Mouse (Mus musculus): ENCODE results near the gene Dmbx1. TPM values are rescaled to one million over a fixed set of nuclear protein-coding genes. Genes with fewer than 3 reads are reported as not detected.

Dmbx1 gene
- 8.3 and 8.6 TPM in 2 replicates for polyA plus RNA-seq (2015; fragmentation: Nextera tagmentation; extraction: Ambion mirVana)

DNA sequence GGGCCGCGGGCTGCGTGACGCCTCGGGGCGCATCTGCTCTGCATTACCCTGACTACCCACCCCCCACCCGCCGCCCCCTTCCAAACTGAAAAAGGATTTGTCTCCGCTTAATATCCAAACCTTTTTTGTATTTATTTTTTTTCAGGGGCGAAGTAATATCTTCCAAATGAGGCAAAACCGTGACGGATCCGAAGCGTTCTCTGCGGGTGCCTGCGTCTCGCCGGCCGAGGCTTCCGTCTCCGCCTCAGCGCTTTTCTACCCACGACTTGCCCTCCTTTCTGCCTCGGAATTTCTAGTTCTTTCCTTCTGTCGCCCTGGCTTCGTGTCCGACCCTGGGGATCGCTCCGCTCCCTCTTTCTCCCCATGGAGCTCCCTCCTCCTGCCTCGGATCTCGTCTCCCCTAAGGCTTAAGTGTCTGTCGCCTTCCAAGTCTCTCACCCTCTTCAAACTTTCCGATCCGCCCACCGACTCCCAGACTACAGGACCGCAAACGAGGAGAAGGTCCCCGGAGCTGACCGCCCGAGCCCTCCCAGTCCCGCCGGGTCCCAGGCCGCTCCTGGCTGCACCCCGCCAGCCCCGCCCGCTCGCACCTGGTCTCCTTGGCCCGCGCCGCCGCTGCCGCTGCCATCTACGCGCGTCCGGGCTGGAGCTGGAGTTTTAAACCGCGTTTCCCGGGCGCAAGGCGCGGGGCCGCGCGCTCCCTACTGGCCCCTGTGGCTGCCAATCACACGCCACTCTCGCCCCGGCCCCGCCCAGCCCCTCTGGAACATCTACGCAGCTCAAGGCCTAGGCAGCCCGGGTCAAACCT, at the start of gene Dmbx1:
TSS of gene Dmbx1 (minus strand) at position 632 of the 808 bp plus-strand sequence.
- Histone ChIP-seq H3K36me3 (no peaks in the 10 kb centered on the region), H3K9ac (no peak within 1 kb of the TSS), H3K4me2 (peak within 1 kb of the TSS; percentile 46), H3K27me3 (peaks cover 81% of the 10 kb centered on the region), H3K4me1 (replicated peaks) (peaks cover 39% of the 10 kb centered on the region), H3K27ac (replicated peaks) (no peak within 1 kb of the TSS), H3K9me3 (no peaks in the 10 kb centered on the region), H3K4me3 (peak within 1 kb of the TSS; percentile 28)
- under 1% methylated on average over 71 of the region's 71 CpGs for WGBS
- no peak for ATAC-seq (ENCODE audit: low FRiP score, low read depth)

DNA sequence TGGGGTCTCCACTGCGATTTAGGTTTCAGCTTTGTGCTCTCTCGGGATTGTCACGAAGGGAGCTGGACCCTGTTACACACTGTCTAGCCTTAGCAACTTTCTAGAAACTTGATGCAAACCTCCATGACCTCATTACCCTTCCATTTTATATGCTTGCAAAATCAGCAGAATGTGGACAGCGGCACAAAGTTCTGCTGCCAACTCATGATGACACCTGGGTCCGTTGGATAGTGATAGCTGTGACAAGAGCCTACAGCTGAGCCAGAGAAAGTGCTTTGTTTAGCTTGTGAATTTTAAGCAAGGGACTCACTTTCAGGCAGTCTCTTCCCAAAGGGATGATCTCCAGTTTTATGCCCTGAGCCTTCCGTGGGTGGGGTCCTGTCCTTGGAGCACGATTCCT, 49.7 kb upstream of the Dmbx1 start:
- Histone ChIP-seq H3K27ac (replicated peaks) (no peak overlapping the region), H3K9ac (no peak overlapping the region), H3K4me3 (no peak overlapping the region), H3K27me3 (peaks cover 10% of the 10 kb centered on the region; the same call in 1 of the 2 replicates), H3K9me3 (no peaks in the 10 kb centered on the region), H3K36me3 (no peaks in the 10 kb centered on the region), H3K4me1 (replicated peaks) (no peaks in the 10 kb centered on the region), H3K4me2 (no peak overlapping the region)
- ATAC-seq (ENCODE audit: low FRiP score, low read depth) = no peak
- WGBS = 85% methylated on average over 7 of the region's 7 CpGs

DNA sequence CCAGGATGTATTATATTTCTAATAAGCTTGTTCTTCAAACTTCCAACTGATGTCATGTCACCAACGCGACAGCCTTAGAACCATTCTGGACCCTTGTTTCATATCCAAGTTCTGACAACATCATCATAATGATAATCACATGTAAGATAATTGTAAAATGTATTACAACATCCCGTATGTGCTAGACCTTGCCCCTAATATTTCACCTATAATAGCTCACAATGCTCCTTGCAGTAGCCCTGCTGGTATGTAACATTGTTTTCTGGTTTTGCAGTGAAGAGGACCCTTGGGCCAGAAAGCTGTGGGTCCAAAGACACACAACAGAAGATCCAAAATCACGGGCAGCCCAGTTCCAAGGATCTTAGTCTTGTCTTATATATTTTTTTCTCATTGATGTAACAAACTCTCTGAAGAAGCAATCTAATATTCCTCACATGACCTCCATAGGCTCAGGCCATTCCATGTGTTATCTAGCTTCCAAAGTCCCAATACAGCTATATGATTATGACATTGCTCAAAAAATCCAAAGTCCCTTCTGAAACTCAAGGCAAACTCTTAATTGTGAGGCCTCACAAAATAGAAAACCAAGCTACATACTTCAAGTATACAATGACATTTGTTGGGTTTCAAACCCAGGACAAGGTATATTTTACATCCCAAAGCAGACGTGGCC, 48.3 kb upstream of the Dmbx1 start:
- H3K27ac ChIP-seq (replicated peaks) = no peak overlapping the region
- 80% methylated on average over 5 of the region's 5 CpGs for WGBS
- no peak overlapping the region for H3K4me2 ChIP-seq
- no peaks in the 10 kb centered on the region for H3K9me3 ChIP-seq
- H3K4me3 ChIP-seq = no peak overlapping the region
- H3K9ac ChIP-seq = no peak overlapping the region
- no peak for ATAC-seq (ENCODE audit: low FRiP score, low read depth)
- peaks cover 20% of the 10 kb centered on the region; the same call in 1 of the 2 replicates for H3K27me3 ChIP-seq
- no peaks in the 10 kb centered on the region for H3K36me3 ChIP-seq
- H3K4me1 ChIP-seq (replicated peaks) = peaks cover 3% of the 10 kb centered on the region; the same call in 1 of the 2 replicates

DNA sequence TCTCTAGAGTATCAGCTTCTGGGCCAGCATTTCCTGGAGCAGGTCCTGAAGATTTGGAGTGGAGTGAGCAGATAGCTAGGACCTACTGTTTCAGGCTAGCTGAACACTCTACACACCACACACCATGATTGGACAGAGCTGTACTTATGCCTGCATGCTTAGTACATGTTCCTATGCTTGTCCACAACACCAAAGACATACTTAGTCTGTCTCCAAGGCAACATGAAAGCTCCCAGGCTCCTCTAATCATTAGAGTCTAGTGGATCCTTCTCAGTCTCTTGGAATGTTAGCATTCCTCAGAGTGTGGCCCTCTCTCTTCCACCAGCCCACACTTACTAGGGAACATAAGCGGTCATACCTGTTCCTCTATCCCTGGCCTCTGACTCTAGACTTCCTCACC, 47.7 kb upstream of the Dmbx1 start:
- Histone ChIP-seq H3K27ac (replicated peaks) (no peak overlapping the region), H3K36me3 (no peaks in the 10 kb centered on the region), H3K4me1 (replicated peaks) (peaks cover 3% of the 10 kb centered on the region; the same call in 1 of the 2 replicates), H3K9me3 (no peaks in the 10 kb centered on the region), H3K27me3 (peaks cover 20% of the 10 kb centered on the region; the same call in 1 of the 2 replicates), H3K4me2 (no peak overlapping the region), H3K4me3 (no peak overlapping the region), H3K9ac (no peak overlapping the region)
- WGBS = 89% methylated on average over 1 of the region's 1 CpGs
- ATAC-seq (ENCODE audit: low FRiP score, low read depth) = no peak

DNA sequence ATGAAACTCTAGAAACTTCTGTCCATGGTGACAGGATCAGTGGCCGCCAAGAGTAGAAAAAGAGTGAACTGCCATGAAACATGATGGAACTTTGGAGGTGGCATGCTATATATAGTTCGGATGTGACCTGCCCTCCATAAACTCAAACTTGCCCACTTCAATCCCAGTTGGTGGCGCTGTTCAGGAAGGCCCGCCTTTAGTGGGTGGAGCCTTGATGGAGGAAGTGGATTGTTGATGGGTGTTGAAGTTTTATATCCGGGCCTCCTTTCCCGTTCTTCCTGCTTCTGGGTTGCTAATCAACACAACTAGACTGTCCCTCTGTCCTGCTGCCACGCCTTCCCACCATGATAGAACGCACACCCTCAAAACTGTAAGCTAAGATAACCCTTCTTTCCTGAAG, 45.2 kb upstream of the Dmbx1 start:
- Histone ChIP-seq H3K36me3 (no peaks in the 10 kb centered on the region), H3K4me1 (replicated peaks) (peaks cover 4% of the 10 kb centered on the region), H3K4me2 (no peak overlapping the region), H3K4me3 (no peak overlapping the region), H3K9ac (no peak overlapping the region), H3K27ac (replicated peaks) (no peak overlapping the region), H3K9me3 (no peaks in the 10 kb centered on the region), H3K27me3 (peaks cover 39% of the 10 kb centered on the region)
- ATAC-seq (ENCODE audit: low FRiP score, low read depth) = no peak
- WGBS = 40% methylated on average over 8 of the region's 8 CpGs

DNA sequence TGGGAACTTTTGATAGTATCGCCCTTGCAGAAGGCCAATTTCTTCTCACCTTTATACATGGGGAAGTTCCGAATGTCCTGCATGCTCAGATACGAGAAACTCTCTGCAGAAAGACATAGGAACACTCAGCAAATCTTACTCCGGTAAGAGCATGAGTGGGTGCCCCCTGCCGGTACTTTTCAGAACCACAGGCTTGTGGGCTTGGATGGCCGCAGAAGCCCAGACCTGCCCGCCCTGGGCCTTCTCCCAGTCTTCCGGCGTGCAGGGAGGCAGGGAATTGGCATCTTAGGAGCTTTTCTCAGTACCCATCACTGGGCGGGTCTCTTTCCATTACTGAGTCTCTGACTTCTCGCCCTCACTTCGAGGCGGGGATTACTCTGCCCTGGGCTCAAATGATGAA, 44.4 kb upstream of the Dmbx1 start:
- 3% methylated on average over 13 of the region's 13 CpGs for WGBS
- H3K4me1 ChIP-seq (replicated peaks) = peaks cover 12% of the 10 kb centered on the region
- H3K9me3 ChIP-seq = no peaks in the 10 kb centered on the region
- peak overlapping the region; percentile 16; the same call in 1 of the 2 replicates for H3K4me2 ChIP-seq
- H3K36me3 ChIP-seq = no peaks in the 10 kb centered on the region
- no peak overlapping the region for H3K4me3 ChIP-seq
- peaks cover 47% of the 10 kb centered on the region for H3K27me3 ChIP-seq
- ATAC-seq (ENCODE audit: low FRiP score, low read depth) = peak; percentile 52
- H3K27ac ChIP-seq (replicated peaks) = no peak overlapping the region
- H3K9ac ChIP-seq = no peak overlapping the region

DNA sequence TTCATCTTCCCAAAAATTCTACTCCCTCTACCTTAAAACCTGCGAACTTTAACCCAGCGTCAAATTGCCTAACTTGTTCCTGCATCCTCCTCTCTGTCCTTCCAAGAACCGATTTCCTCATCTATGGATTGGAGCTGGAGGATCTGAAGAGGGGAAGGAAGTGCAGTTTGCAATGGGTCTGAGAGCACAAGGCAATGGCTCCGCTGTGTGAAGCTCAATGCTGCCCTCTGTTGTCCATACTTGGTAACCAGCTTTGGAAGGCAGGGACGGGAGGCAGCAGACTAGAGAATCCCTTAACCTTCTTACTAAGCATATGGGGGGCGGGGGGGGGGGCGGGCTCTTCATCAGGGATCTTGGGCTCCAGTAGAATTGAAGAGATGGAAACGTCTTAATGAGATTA, 41.0 kb upstream of the Dmbx1 start:
- Histone ChIP-seq H3K27ac (replicated peaks) (no peak overlapping the region), H3K36me3 (no peaks in the 10 kb centered on the region), H3K4me3 (no peak overlapping the region), H3K4me2 (no peak overlapping the region), H3K27me3 (peaks cover 80% of the 10 kb centered on the region), H3K4me1 (replicated peaks) (peaks cover 16% of the 10 kb centered on the region), H3K9me3 (no peaks in the 10 kb centered on the region), H3K9ac (no peak overlapping the region)
- peak; percentile 70; the same call in 1 of the 2 replicates for ATAC-seq (ENCODE audit: low FRiP score, low read depth)
- WGBS = 3% methylated on average over 8 of the region's 8 CpGs

DNA sequence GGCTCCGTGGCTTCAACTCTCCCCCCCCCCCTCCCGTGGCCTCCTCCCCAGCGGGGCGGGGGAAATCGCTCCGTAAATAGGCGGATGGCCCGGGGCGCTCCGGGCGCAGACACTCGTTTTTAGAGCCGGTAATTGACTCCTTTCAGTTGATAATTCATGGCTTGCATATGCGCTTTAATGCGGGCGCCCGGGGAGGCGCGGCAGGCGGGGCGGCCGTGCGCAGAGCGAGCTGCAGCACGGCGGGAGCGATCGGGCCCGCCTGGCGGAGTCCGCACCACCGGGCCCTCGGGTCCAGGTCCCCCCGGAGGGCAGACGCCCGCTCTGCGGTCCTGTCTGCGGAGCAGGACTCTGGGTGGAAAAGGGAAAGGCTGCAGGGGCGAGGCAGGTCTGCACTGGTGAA, 39.7 kb upstream of the Dmbx1 start:
- Histone ChIP-seq H3K27ac (replicated peaks) (no peak overlapping the region), H3K4me3 (peak overlapping the region; percentile 35), H3K9me3 (no peaks in the 10 kb centered on the region), H3K36me3 (no peaks in the 10 kb centered on the region), H3K4me1 (replicated peaks) (peaks cover 19% of the 10 kb centered on the region), H3K27me3 (peaks cover 81% of the 10 kb centered on the region), H3K4me2 (peak overlapping the region; percentile 71), H3K9ac (peak overlapping the region; percentile 42)
- WGBS = under 1% methylated on average over 38 of the region's 39 CpGs
- ATAC-seq (ENCODE audit: low FRiP score, low read depth) = no peak

DNA sequence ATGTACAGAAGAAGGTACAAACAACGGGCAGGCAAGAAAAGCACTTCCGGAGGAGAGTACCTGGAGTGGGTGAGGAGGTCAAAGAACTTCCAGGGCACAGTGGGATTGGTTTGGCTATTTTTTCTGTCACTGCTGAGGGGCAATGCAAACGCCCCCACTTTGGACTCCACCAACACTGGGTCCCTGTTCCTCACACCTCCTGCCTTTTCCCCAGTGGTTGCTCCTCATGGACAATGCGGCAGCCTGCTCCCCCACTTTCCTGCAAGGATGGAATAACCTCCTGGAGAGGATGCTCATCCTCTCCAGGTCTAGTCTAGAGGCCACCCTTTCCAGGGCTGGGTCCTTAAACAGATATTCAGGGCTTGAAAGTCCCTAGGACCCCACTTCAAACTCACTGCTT, 39.2 kb upstream of the Dmbx1 start:
- ATAC-seq (ENCODE audit: low FRiP score, low read depth) = no peak
- H3K4me3 ChIP-seq = peak overlapping the region; percentile 35; the same call in 1 of the 2 replicates
- no peaks in the 10 kb centered on the region for H3K9me3 ChIP-seq
- H3K27me3 ChIP-seq = peaks cover 81% of the 10 kb centered on the region
- peaks cover 16% of the 10 kb centered on the region for H3K4me1 ChIP-seq (replicated peaks)
- WGBS = 15% methylated on average over 4 of the region's 4 CpGs
- no peaks in the 10 kb centered on the region for H3K36me3 ChIP-seq
- no peak overlapping the region for H3K9ac ChIP-seq
- no peak overlapping the region for H3K27ac ChIP-seq (replicated peaks)
- peak overlapping the region; percentile 71 for H3K4me2 ChIP-seq

DNA sequence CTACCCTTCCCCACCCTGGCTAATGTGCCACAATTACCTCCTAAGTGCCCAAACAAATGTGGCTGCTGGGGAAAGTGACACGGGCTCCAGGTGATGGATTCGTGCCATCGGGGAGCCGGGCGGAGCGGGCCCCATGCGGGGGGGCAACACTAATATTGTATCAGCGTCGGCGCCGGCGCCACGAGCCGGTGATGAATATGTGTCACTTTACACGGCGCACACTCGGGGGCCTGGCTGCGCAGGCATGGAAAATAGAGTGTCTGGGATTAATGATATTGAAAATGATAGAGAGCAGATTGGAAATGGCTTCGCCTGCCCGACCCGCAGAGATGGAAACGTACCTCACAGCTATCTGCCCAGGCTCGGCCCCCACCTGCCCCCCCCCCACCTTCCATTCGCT, 32.8 kb upstream of the Dmbx1 start:
- no peaks in the 10 kb centered on the region for H3K36me3 ChIP-seq
- peak; percentile 52; the same call in 1 of the 2 replicates for ATAC-seq (ENCODE audit: low FRiP score, low read depth)
- H3K27me3 ChIP-seq = peaks cover 72% of the 10 kb centered on the region
- H3K4me3 ChIP-seq = no peak overlapping the region
- no peak overlapping the region for H3K27ac ChIP-seq (replicated peaks)
- H3K9ac ChIP-seq = no peak overlapping the region
- peak overlapping the region; percentile 7; the same call in 1 of the 2 replicates for H3K4me2 ChIP-seq
- H3K4me1 ChIP-seq (replicated peaks) = peaks cover 8% of the 10 kb centered on the region; the same call in 1 of the 2 replicates
- no peaks in the 10 kb centered on the region for H3K9me3 ChIP-seq
- 36% methylated on average over 24 of the region's 24 CpGs for WGBS

DNA sequence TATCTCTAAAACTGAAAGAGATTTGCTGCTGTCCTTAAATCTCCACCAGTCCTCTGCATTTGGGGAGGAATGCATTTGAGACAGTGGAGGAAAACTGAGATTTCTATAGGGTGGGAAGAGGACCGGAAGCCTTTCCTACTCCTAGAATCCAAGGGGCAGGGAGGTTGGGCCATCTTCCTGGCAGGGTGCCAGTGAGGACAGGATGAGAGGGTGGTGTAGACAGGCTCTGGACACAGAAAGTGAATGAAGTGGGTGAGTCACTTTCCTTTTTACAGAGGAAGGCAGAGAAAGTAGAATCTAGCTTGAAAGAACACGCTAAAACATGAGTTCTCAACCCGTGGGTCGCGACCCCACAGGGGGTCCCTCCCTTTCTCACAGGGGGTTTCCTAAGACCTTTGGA, 24.7 kb upstream of the Dmbx1 start:
- no peaks in the 10 kb centered on the region for H3K36me3 ChIP-seq
- no peaks in the 10 kb centered on the region for H3K9me3 ChIP-seq
- WGBS = 18% methylated on average over 5 of the region's 5 CpGs
- ATAC-seq (ENCODE audit: low FRiP score, low read depth) = no peak
- no peak overlapping the region for H3K27ac ChIP-seq (replicated peaks)
- no peak overlapping the region for H3K4me2 ChIP-seq
- no peak overlapping the region for H3K4me3 ChIP-seq
- peaks cover 18% of the 10 kb centered on the region for H3K4me1 ChIP-seq (replicated peaks)
- no peak overlapping the region for H3K9ac ChIP-seq
- H3K27me3 ChIP-seq = peaks cover 78% of the 10 kb centered on the region

DNA sequence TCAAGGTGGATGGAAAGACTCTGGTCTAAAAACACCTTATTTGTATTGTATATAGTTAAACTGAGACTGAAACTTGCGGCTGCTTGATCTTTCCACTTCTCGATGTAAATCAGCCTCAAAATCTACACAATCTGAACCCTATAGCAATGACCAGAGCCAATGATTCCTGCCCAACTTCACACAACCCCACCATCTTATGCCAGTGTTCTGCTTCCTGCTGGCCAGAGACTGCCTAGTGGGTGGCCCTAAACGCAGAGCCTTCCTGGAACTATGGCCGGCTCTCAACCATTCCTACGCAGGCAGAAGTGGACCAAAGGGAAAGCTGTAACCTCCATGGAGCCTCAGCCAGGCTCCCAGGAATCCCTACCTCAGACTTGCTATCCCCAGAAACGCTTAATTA, 24.0 kb upstream of the Dmbx1 start:
- ATAC-seq (ENCODE audit: low FRiP score, low read depth) = no peak
- H3K4me2 ChIP-seq = peak overlapping the region; percentile 96; the same call in 1 of the 2 replicates
- peak overlapping the region; percentile 58; the same call in 1 of the 2 replicates for H3K4me3 ChIP-seq
- H3K27me3 ChIP-seq = peaks cover 74% of the 10 kb centered on the region
- no peak overlapping the region for H3K9ac ChIP-seq
- H3K27ac ChIP-seq (replicated peaks) = no peak overlapping the region
- H3K4me1 ChIP-seq (replicated peaks) = peaks cover 18% of the 10 kb centered on the region
- H3K36me3 ChIP-seq = no peaks in the 10 kb centered on the region
- no peaks in the 10 kb centered on the region for H3K9me3 ChIP-seq
- 5% methylated on average over 6 of the region's 6 CpGs for WGBS
